Mouse (Mus musculus) megakaryocyte progenitor cell, adult 5-6 weeks (primary cell): ENCODE results near the gene Nek7. TPM values are rescaled to one million over a fixed set of nuclear protein-coding genes. Genes with fewer than 3 reads are reported as not detected.
A peak's percentile ranks its signal among the peaks of the same experiment; 100 is the strongest.

Experiments used
- ATAC-seq: replicated peaks from 2 replicates; pipeline ENCODE4 v1.8.0; 2016; ENCODE audit warnings: mild to moderate bottlenecking, moderate TSS enrichment, inconsistent platforms; ENCODE audit not compliant: poor library complexity
- total RNA-seq, 2 experiments: library from RNA; stranded (forward) in 1 of 2; stranded (reverse) in 1 of 2; fragments of 157-497, 149-512 nt in 1 of 2; fragments of 200-1000 nt in 1 of 2; gene quantifications; 2 replicates each; pipeline versions ENCODE4 v1.2.3 to v1.2.4; 2015 to 2017

Gene Nek7
- total RNA-seq, 2 experiments from 2014 or later: 25.8 to 34.6 TPM

DNA sequence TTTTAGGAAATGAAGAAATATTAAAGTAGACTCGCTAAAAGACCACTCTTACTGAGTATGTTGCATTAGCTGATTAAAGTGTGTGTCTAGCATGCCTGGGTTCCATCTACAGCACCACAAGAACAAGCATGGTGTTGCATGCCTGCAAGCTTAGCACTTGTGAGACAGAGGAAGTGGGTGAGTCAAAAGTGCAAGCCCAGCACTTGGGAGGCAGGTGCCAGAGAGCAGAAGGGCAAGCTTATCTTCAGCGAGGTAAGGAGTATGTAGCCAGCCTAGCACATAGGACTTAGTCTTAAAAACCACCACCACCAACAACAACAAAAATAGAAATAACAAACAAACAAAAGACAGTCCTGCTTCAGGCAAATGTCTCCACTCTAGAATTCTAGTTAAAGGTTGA lies 103.0 kb downstream of the Nek7 start:
- ATAC-seq: peak; percentile 77

- ATAC-seq: no peak
These were observed 104.6 kb downstream of the Nek7 start for GRCm38 (mm10) chr1:138515362-138515761.

GRCm38 (mm10) chr1:138513982-138514381 lies 106.0 kb downstream of the Nek7 start:
- no peak for ATAC-seq

- no peak for ATAC-seq
These were observed 109.4 kb downstream of the Nek7 start for GRCm38 (mm10) chr1:138510566-138510965.

DNA sequence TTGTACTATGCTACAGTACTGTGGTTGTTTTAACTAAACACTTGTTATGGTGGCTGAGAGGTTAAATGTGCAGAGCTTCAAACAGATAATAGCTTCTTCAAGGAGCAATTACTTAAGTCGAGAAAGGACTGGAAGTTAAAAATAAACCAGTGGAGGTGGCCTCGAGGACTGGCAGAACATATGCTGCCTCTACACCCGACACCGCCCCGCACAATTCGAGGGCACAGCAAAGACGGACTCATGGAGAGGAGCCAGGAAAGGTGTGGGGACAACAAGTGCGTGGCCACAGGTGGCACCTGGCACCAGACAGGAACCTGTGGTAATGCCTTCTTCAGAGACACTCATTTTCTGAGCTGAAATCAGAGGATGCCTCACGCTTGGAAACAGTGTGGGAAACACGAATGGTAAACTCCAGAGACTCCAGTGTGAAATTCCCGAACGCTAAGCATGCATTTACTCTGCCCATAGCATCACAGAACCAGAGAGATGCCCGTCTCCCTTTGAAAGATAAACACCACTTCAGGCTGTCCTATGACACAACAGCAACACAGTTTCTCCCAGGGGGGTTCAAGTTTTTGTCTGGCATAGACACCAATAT lies 112.4 kb downstream of the Nek7 start:
- ATAC-seq: no peak

GRCm38 (mm10) chr1:138507014-138507413 lies 112.9 kb downstream of the Nek7 start:
- ATAC-seq: 0 out of 2 replicates have a peak, but pooled peaks have one; percentile 31

DNA sequence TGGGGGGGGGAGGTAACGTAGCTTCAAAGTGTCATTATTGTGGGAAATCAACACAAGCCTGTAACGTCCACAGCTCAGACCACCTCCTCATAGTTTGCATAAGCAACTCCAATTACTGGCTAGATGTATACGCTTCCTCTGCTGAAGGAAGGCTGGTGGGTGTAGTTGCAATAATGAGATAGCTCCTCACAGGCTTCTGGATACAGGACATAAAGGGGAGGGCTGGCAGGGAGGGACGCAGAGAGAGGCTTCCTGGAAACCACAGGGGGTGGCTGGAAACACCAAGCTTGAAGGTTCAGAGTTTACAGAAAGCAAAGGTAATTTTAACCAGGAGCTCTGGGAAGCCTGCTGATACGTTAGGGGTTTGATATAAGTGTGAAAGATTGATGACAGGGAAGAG lies 115.7 kb downstream of the Nek7 start:
- no peak for ATAC-seq

DNA sequence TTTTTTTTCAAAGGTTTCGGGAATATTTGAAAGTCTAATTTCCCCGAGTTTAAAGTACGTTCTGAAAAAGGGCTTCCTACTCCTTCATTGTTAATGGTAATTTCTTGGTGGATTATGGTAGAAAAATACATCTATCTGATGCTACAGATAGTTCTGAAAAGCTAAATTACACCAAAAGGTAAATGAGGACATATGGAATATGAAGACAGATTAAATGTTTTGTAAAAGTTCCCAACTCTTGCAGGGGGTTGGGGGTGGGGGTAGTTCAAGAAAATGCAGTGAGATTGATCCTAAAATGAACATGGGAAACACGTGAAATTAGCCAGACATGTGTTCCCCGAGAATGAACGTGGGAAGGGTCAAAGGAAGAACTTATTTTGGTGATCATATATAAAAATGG lies 119.2 kb downstream of the Nek7 start:
- no peak for ATAC-seq

DNA sequence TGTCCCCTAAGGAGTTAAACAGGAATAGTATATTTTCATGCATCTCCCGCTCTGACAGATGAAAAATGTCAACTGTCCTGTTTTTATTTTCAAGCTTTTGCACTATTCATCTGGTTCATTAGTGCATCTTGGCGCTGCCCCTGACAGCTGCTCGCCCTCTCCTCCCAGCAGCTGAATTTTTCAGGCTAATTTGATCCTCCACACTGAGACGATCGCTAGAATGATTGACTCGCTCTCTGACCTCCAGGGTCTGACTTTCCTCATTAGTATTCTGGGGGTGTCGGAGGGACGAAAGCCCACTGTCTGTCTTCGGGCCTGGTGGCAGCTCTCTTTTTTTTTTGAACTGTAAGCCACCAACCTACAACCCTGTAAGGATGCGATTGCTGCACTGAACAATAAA lies 119.8 kb downstream of the Nek7 start:
- no peak for ATAC-seq

DNA sequence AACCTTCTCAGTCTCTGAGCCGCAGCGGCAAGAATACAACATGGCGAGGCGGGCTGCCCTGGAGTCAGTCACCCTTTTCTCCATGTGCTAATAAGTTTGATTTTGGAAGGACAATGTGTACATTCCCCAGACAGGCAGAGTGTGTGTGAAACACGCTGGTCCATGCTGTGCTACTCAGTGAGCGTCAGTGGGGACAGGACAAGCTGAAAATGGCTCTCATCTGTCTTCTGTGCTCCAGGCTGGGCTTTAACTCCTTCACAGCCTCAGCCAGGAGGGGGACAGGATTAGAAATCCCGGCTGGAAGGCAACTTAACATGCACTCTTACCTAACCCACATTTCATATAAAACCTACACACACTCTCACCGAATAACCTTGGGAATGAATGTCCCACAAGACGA lies 120.5 kb downstream of the Nek7 start:
- no peak for ATAC-seq

- ATAC-seq: no peak
These were observed 128.4 kb downstream of the Nek7 start for GRCm38 (mm10) chr1:138491382-138492097.

GRCm38 (mm10) chr1:138487569-138487968 lies 132.4 kb downstream of the Nek7 start:
- ATAC-seq: peak; percentile 68

- ATAC-seq: peak; percentile 64
These were observed 139.2 kb downstream of the Nek7 start for GRCm38 (mm10) chr1:138480694-138481093.

DNA sequence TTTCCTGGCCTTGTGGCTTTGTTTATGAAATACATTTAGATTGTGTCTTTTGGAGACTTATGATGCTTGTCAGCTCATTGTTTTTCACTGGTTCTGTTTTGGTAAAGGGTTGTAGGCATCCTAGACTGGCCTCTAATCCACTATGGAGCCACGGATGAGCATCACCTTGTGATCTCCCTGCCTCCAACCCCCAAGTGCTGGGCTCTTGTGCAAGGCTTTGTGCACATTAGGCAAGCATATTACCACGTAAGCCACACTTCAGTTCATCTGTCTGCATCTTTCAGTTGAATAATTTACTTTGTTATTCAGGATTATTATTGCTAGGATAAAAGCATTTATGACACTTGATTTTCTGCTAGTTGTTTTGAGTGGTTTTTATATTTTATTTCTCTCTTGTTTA lies 154.6 kb downstream of the Nek7 start:
- peak; percentile 80 for ATAC-seq

DNA sequence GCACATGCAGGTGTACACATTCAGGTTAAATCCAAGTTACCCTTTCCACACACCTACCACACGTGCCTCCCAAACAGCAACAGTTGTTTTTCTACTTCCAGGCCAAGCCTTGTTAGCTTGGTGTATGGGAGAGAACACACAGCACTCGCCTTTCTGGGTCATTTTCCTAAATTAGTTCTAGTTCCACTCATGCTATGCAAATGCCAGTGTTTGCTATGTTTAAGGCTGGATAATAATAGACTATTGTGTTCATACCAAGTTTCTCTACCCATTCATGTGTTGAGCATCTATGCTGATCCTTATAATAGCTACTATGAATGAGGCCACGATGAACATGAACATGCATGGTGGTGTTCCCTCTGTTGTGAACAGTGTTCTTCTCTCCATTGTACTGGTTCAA lies 158.5 kb downstream of the Nek7 start:
- no peak for ATAC-seq

DNA sequence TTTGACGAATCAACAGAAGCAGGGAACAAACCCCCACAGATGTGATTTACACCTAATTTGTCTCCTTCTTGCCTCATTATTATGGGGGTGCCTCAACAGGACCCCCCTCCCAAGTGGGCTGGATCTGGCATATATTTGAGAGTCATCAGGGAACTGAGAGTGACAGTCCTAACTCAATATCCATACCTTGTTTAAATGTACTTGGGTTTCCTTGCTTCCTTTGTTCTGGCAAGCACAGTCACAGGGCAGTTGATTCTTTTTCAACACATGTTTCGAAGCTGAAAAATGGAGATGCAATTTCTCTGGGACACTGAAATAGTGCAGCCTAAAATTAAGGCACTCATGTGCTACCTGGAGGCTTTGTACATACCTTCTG lies 170.5 kb downstream of the Nek7 start:
- no peak for ATAC-seq

DNA sequence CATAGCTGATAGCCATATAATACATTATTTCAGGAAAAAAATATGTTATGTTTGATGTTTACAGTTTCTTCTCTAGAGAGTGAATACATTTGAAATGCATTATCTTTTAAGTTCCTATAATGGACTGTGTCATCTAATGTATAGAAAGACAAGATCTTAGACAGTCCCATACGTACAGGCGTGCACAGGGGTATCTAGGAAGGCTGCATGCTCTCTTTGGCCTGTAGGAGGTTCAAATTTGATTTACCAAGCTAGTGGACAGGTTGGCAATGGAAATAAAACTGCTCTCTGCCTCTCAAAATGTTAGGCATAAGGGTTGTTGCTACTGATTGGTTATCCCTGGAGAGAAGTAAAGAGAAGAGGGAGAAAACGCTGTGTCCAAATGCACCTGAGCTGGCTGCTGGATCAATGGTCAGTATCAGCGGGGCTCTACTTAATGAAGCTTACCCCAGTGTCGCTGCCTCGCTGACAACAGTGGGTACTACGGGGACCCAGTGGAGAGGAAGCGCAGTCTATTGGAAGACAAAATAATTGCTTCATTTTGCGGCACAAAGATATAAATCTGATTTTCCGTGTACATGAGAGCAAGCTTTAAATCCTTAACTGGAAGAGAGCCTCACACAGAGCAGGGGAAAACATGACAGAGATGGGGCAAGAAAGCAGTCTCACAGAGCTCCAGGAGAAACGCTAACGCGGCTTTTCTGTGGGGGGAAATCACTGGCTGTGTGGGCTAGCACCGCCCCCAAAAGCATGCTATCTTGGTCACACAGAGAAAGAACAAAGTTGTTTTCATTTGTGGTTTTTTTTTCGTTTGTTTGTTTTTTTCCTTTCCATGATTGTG lies 171.1 kb downstream of the Nek7 start:
- ATAC-seq: no peak

GRCm38 (mm10) chr1:138446846-138447245 lies 173.1 kb downstream of the Nek7 start:
- ATAC-seq: no peak
